Mouse (Mus musculus) embryonic facial prominence, embryonic 15.5 days (tissue): ENCODE measurements around the gene Tut1. TPM values are rescaled to one million over a fixed set of nuclear protein-coding genes. Genes with fewer than 3 reads are reported as not detected.

Experiments used
- ATAC-seq: fragments of 200-750 bp; cut with Nextera tagmentation; 2 replicates; pipeline ENCODE4 v1.8.0; 2017; ENCODE audit warnings: low read depth, moderate TSS enrichment; ENCODE audit not compliant: insufficient number of reproducible peaks, low FRiP score, low TSS enrichment
- H3K27ac ChIP-seq: fragments of 300-500 bp; sonication (generic); replicated peaks from 2 replicates; pipeline ENCODE4 v1.5.1; 2015; ENCODE audit warnings: mild to moderate bottlenecking, inconsistent platforms
- H3K27me3 ChIP-seq: fragments of 300-500 bp; sonication (generic); 2 replicates; pipeline ENCODE4 v1.6.1; 2015; ENCODE audit warnings: inconsistent platforms
- H3K36me3 ChIP-seq: fragments of 300-500 bp; sonication (generic); 2 replicates; pipeline ENCODE4 v1.6.1; 2015; ENCODE audit warnings: mild to moderate bottlenecking, inconsistent platforms
- H3K4me1 ChIP-seq: fragments of 300-500 bp; sonication (generic); 2 replicates; pipeline ENCODE4 v1.6.1; 2015; ENCODE audit warnings: inconsistent platforms
- H3K4me2 ChIP-seq: fragments of 300-500 bp; sonication (generic); replicated peaks from 2 replicates; pipeline ENCODE4 v1.6.1; 2015; ENCODE audit warnings: mild to moderate bottlenecking, inconsistent platforms
- H3K4me3 ChIP-seq: fragments of 300-500 bp; sonication (generic); replicated peaks from 2 replicates; pipeline ENCODE4 v1.5.1; 2015; ENCODE audit warnings: mild to moderate bottlenecking, inconsistent platforms
- H3K9ac ChIP-seq: fragments of 300-500 bp; sonication (generic); 2 replicates; pipeline ENCODE4 v1.6.1; 2015; ENCODE audit warnings: inconsistent platforms
- H3K9me3 ChIP-seq: fragments of 300-500 bp; sonication (generic); replicated peaks from 2 replicates; pipeline ENCODE4 v1.6.1; 2016; ENCODE audit warnings: inconsistent platforms
- WGBS: fragments of 180-500 bp; shearing (Covaris S2); methylation state at CpG from one replicate; pipeline ENCODE4 v1.1.7; 2015; 5-methylcytosine and 5-hydroxymethylcytosine counted together
- polyA plus RNA-seq: library from polyadenylated mRNA; unstranded; fragments of >200 nt; fragmentation: Nextera tagmentation; extraction: Ambion mirVana; gene quantifications from 2 replicates; pipeline ENCODE4 v1.2.1, GENCODE M21; 2015

Tut1 gene
- polyA plus RNA-seq, 1 experiment from 2014 or later = 32.8 TPM

GRCm38 (mm10) chr19:8928689-8929223 is 24.9 kb upstream of the Tut1 start:
- ATAC-seq = peak; percentile 16; the same call in 1 of the 2 replicates
- H3K4me3 ChIP-seq = peak overlapping the region; percentile 84
- WGBS = 17% methylated on average over 16 of the region's 16 CpGs
- H3K36me3 ChIP-seq = peaks cover 42% of the 10 kb centered on the region
- H3K27ac ChIP-seq = peak overlapping the region; percentile 83
- peak overlapping the region; percentile 68 for H3K9ac ChIP-seq
- H3K4me2 ChIP-seq = peak overlapping the region; percentile 73
- no peaks in the 10 kb centered on the region for H3K9me3 ChIP-seq
- H3K27me3 ChIP-seq = no peaks in the 10 kb centered on the region
- peaks cover 18% of the 10 kb centered on the region for H3K4me1 ChIP-seq

DNA sequence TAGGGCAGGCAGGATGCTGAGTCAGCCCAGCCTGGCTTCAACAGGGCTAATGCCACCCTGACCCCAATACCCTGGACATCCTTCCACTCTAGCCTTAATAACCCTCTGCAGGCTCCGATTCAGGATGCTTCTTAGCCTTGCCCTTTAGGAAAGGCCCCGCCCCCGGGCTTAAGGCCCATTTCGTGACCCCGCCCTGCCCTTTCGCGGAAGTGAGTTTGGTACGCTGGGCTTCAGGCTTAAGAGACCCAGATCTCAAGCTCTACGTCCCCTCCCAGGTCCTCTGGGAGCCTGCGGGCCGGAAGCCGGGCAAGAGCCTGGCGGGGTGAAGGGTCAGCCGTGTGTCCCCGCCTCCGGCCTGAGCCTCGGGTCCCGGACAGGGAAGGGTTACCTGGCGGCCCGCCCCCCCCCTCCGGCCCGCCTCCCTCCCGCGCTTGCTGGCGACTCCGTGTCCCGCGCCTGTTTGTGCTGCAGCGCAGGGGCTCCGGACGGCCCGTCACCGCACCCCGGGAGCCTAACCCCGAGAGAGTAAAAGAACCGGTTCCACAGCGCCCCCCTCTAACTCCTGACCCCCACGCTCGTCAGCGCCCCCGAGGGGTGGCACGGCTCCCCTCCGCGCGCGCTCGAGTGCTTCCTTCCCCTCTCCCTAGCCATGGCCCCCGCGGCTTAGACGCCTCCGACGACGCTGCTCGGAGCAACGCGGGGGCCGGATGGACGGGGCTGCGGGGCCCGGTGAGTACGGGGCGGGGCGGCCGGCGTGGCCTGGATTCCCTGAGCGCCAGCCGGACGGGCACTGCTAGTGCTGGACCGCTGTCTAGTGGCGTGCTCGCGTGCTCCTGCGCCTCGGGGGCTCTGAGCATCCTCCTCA is 24.2 kb upstream of the Tut1 start, which contains the start of the genes Rom1 and Eml3:
TSS of gene Rom1 (minus strand) at position 133 of the 865 bp plus-strand sequence.
TSS of gene Eml3 (plus strand) at position 329 of the 865 bp plus-strand sequence.
- under 1% methylated on average over 61 of the region's 74 CpGs for WGBS
- Histone ChIP-seq H3K27me3 (no peaks in the 10 kb centered on the region), H3K36me3 (peaks cover 48% of the 10 kb centered on the region), H3K4me2 (peak within 1 kb of the TSS; percentile 73), H3K27ac (peak within 1 kb of the TSS; percentile 83), H3K4me3 (peak within 1 kb of the TSS; percentile 84), H3K9me3 (no peaks in the 10 kb centered on the region), H3K9ac (peak within 1 kb of the TSS; percentile 68), H3K4me1 (peaks cover 18% of the 10 kb centered on the region)
- peak; percentile 76 for ATAC-seq

- H3K4me1 ChIP-seq = peaks cover 18% of the 10 kb centered on the region
- H3K9me3 ChIP-seq = no peaks in the 10 kb centered on the region
- no peaks in the 10 kb centered on the region for H3K27me3 ChIP-seq
- H3K9ac ChIP-seq = peak overlapping the region; percentile 68
- H3K4me2 ChIP-seq = peak overlapping the region; percentile 73
- WGBS = 8% methylated on average over 11 of the region's 11 CpGs
- ATAC-seq = no peak
- H3K4me3 ChIP-seq = peak overlapping the region; percentile 84
- peak overlapping the region; percentile 83 for H3K27ac ChIP-seq
- peaks cover 54% of the 10 kb centered on the region for H3K36me3 ChIP-seq
Observed at GRCm38 (mm10) chr19:8930117-8930516, 23.5 kb upstream of the Tut1 start.

DNA sequence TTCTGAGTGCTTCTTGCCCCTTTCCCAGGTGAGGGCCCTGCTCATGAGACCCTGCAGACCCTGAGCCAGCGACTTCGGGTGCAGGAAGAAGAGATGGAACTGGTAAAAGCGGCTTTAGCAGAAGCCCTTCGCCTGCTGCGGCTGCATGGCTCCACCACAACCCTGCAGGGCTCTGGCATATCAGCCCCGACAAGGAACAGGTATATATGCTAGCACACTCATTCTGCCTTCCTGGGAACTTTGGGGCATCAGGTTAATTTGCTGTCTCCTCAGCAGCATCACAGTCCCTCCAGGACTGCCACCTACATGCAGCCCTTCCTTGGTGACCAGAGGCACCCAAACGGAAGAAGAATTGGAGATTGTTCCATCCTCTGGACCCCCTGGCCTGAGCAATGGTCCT is 22.9 kb upstream of the Tut1 start:
- ATAC-seq = no peak
- no peak overlapping the region for H3K27ac ChIP-seq
- H3K36me3 ChIP-seq = peaks cover 55% of the 10 kb centered on the region
- peak overlapping the region; percentile 84 for H3K4me3 ChIP-seq
- 0 out of 2 replicates have a peak overlapping the region, but pooled peaks have one; percentile 68 for H3K9ac ChIP-seq
- no peaks in the 10 kb centered on the region for H3K9me3 ChIP-seq
- peaks cover 18% of the 10 kb centered on the region for H3K4me1 ChIP-seq
- WGBS = 60% methylated on average over 7 of the region's 7 CpGs
- peak overlapping the region; percentile 73 for H3K4me2 ChIP-seq
- H3K27me3 ChIP-seq = no peaks in the 10 kb centered on the region

DNA sequence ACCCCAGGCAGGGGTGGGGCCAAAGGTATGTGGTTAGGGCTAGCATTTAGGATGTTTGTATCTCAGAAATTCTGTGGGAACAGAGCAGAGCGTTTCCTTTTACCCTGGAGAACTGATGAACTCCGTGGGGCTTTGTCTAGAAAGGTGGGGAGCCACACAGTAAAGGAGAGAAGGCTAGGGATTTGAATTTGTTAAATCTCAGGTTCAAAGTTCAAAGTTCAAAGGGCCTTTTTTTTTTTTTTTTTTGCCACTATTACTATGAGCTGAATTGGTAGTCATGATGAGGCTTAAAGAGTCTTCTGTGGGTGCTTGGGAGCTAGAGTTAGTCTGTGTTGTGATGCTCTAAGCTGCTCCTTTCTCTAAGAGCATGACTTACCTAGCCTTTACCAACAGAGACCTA is 16.9 kb upstream of the Tut1 start:
- Histone ChIP-seq H3K4me1 (peaks cover 10% of the 10 kb centered on the region), H3K9me3 (no peaks in the 10 kb centered on the region), H3K27me3 (no peaks in the 10 kb centered on the region), H3K9ac (no peak overlapping the region), H3K27ac (no peak overlapping the region), H3K36me3 (peaks cover 70% of the 10 kb centered on the region), H3K4me2 (no peak overlapping the region), H3K4me3 (no peak overlapping the region)
- 88% methylated on average over 2 of the region's 2 CpGs for whole genome bisulfite sequencing
- ATAC-seq = no peak

DNA sequence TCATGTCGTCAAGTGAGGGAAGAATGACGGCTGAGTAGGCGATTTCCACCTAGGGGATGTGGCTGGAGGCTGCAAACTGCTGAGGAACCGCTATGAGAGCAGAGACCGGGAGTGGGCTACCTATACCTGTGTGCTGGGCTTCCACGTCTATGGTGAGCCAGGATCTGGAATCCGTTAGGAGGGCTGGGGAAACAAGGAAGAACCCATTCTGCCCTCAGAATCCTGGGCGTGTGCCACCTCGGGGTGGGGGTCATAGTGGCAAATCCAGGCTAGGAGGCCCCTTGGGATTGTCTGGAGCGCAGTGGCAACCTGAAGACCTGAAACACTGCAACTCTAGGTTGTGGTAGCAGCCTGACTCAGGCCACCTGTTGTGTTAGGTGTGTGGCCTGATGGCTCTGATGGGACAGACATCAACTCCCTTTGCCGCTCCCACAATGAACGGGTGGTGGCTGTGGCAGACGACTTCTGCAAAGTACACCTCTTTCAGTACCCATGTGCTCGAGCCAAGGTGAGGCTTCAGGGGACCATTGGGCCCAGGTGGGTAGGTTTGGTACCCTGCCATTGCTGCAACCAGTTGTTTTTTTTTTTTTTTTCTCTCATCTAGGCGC is 13.0 kb upstream of the Tut1 start:
- H3K9ac ChIP-seq = peak overlapping the region; percentile 21; the same call in 1 of the 2 replicates
- H3K9me3 ChIP-seq = no peaks in the 10 kb centered on the region
- H3K4me1 ChIP-seq = peaks cover 39% of the 10 kb centered on the region
- ATAC-seq = no peak
- WGBS = 69% methylated on average over 15 of the region's 15 CpGs
- peak overlapping the region; percentile 61; the same call in 1 of the 2 replicates for H3K4me2 ChIP-seq
- peaks cover 49% of the 10 kb centered on the region for H3K36me3 ChIP-seq
- H3K27me3 ChIP-seq = no peaks in the 10 kb centered on the region
- H3K27ac ChIP-seq = peak overlapping the region; percentile 99
- peak overlapping the region; percentile 68; the same call in 1 of the 2 replicates for H3K4me3 ChIP-seq

GRCm38 (mm10) chr19:8941136-8941514 is 12.5 kb upstream of the Tut1 start:
- ATAC-seq = 0 out of 2 replicates have a peak, but pooled peaks have one; percentile 2

DNA sequence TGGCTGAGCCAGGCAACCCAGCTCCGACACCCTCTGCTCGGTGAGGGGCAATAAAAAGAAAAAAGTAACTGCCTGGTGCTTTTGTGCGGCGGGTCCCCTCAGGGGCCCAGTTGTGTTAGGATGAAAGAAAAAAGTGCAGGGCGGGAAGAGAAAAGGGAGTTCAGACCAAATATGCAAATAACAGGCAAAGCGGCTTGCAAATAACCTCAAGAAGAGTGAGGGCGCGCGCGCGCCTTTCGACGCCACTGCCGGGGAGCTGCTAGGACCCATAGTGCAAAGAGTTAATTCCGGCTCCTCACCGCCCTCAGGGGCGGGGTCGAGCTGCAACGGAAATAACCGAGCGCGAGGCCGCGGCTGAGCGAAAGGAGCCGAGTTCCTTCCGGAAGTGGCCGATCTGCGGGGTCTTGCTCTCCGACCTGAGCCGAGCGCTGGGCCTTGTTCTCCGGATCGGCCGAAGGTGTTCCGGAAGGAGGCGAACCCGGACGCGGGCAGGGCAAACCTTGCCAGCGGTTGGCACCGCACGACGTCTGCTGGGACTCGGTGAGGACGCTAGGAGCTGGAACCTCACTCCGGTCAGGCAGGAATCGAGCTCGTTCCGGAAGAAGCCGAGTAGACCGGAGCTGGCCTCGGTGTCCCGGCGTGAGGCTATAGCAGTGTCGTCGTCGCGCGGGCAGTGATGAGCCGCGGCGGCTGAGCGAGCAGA is 12.0 kb upstream of the Tut1 start, which contains the start of gene Mta2:
TSS of gene Mta2 (plus strand) at position 361 of the 703 bp plus-strand sequence.
- H3K4me2 ChIP-seq = peak within 1 kb of the TSS; percentile 61
- H3K36me3 ChIP-seq = peaks cover 49% of the 10 kb centered on the region
- under 1% methylated on average over 64 of the region's 64 CpGs for WGBS
- H3K27ac ChIP-seq = peak within 1 kb of the TSS; percentile 99
- H3K9ac ChIP-seq = peak within 1 kb of the TSS; percentile 97
- H3K4me1 ChIP-seq = peaks cover 40% of the 10 kb centered on the region
- no peaks in the 10 kb centered on the region for H3K9me3 ChIP-seq
- H3K27me3 ChIP-seq = no peaks in the 10 kb centered on the region
- ATAC-seq = peak; percentile 92
- H3K4me3 ChIP-seq = peak within 1 kb of the TSS; percentile 68

More at GRCm38 (mm10) chr19:8941136-8941514, 12.5 kb upstream of the Tut1 start:
- peak overlapping the region; percentile 21; the same call in 1 of the 2 replicates for H3K9ac ChIP-seq
- peak overlapping the region; percentile 61 for H3K4me2 ChIP-seq
- no peaks in the 10 kb centered on the region for H3K9me3 ChIP-seq
- H3K4me1 ChIP-seq = peaks cover 40% of the 10 kb centered on the region
- no peaks in the 10 kb centered on the region for H3K27me3 ChIP-seq
- peak overlapping the region; percentile 68 for H3K4me3 ChIP-seq
- H3K36me3 ChIP-seq = peaks cover 50% of the 10 kb centered on the region
- WGBS = 36% methylated on average over 10 of the region's 10 CpGs
- peak overlapping the region; percentile 99 for H3K27ac ChIP-seq

DNA sequence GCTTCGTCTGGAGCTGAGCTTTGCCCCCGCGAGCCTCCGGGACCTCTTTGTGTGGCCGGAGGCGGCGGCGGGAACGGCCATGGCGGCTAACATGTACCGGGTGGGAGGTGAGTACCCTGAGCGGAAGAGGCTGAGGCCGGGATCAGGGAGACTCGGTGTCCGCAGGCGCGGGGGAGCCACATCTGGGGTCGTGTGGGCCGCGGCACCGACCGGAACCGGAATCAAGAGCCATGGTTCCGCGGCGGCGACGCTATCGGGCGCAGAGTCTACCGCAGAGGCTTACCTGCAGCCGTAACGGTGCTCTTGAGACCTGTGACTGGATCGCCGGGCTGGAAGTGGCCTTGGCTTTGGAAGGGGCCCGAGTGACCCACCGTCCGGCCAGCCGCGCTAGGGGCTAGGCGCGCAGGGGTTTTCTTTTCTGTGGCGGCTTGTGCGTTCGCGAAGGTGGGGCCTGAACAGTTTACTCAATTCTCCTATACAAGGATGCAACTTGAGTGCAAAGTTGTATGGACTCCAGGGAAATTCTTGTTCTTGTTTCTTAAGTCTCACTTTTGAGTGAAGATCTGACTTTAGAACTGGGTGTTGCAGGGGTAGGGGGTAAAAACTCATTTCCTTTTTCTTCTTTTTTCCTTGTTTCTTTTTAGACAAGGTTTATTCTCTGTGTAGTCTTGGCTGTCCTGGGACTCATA is 11.2 kb upstream of the Tut1 start:
- ATAC-seq = peak; percentile 36
- peak overlapping the region; percentile 61 for H3K4me2 ChIP-seq
- no peaks in the 10 kb centered on the region for H3K27me3 ChIP-seq
- peaks cover 48% of the 10 kb centered on the region for H3K36me3 ChIP-seq
- H3K9me3 ChIP-seq = no peaks in the 10 kb centered on the region
- peak overlapping the region; percentile 68 for H3K4me3 ChIP-seq
- peak overlapping the region; percentile 99 for H3K27ac ChIP-seq
- peaks cover 40% of the 10 kb centered on the region for H3K4me1 ChIP-seq
- peak overlapping the region; percentile 97 for H3K9ac ChIP-seq
- under 1% methylated on average over 46 of the region's 46 CpGs for WGBS

DNA sequence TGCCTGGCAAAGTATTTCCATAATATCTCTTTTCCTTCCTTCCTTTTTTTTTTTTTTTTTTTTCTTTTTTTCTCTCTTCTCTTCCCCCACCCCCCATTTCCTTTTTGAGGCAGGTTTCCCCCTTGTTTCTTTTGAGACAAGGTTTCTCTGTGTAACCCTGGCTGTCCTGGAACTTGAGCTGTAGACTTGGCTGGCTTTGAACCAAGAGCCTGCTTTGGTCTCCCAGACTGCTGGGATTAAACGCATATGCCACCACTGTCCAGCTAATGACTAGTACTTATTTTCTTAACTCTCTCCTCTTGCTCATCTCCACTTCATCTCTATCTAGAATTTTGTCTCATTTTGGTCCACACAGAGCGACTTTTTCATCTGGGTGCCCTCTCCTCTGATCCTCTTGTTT is 10.6 kb upstream of the Tut1 start:
- Histone ChIP-seq H3K9me3 (no peaks in the 10 kb centered on the region), H3K27ac (peak overlapping the region; percentile 99), H3K36me3 (peaks cover 51% of the 10 kb centered on the region), H3K4me2 (peak overlapping the region; percentile 61), H3K9ac (peak overlapping the region; percentile 97), H3K4me3 (peak overlapping the region; percentile 68), H3K4me1 (peaks cover 40% of the 10 kb centered on the region), H3K27me3 (no peaks in the 10 kb centered on the region)
- 43% methylated on average over 2 of the region's 2 CpGs for WGBS
- ATAC-seq = no peak
